In genomic region chr1:131003037-131003922, GRCm38 (mm10) we compare ENCODE assay signal across 10 mouse cellular contexts. TPM values are rescaled to one million over a fixed set of nuclear protein-coding genes. Genes with fewer than 3 reads are reported as not detected.
DNase-seq lines count a peak whose midpoint lies in the region; ATAC-seq lines count a peak whose summit lies in the region.
"Had no signal": no experiment of that assay in that cellular context is flagged by ENCODE, and none has a peak within 500 bp of the region (broad histone marks: within the 10 kb centered on the region; RNA-seq: fewer than 3 reads in every experiment).

No protein-coding gene starts in this region.

- DNase-seq in hindbrain, embryonic 10.5 days (ENCODE audit: low spot score) = peak; percentile 22
- DNase-seq in hindbrain, embryonic 11.5 days (ENCODE audit: low spot score) = no peak
- peak; percentile 47 for DNase-seq in embryo, embryonic 10 days (ENCODE audit: low spot score)
- DNase-seq in liver, embryonic 11.5 days (ENCODE audit: low spot score) = no peak
- no peak for DNase-seq in right cerebral cortex, postnatal 36 days (ENCODE audit: low spot score in 2 of 2)
- no peak for DNase-seq in right cerebral cortex, adult 18-20 months
- DNase-seq: cerebellum, adult 11-12 months had no signal

- H3K27ac ChIP-seq in hindbrain, embryonic 10.5 days = no peak overlapping the region
- no peak overlapping the region for H3K27ac ChIP-seq in hindbrain, embryonic 11.5 days (ENCODE audit: low read depth, low read length)
- peak overlapping the region; percentile 56; the same call in 1 of the 2 replicates for H3K27ac ChIP-seq in heart, embryonic 12.5 days (ENCODE audit: poor library complexity, severe bottlenecking)
- H3K27ac ChIP-seq in liver, embryonic 11.5 days (ENCODE audit: low read depth, low read length) = no peak overlapping the region
- no peak overlapping the region for H3K27ac ChIP-seq in midbrain, embryonic 13.5 days
- H3K27ac ChIP-seq: hindbrain, embryonic 13.5 days had no signal

- H3K27me3 ChIP-seq in hindbrain, embryonic 10.5 days (ENCODE audit: insufficient read depth, poor library complexity, severe bottlenecking) = no peaks in the 10 kb centered on the region
- no peaks in the 10 kb centered on the region for H3K27me3 ChIP-seq in hindbrain, embryonic 11.5 days (ENCODE audit: control insufficient read depth, insufficient read depth, low read length)
- no peaks in the 10 kb centered on the region for H3K27me3 ChIP-seq in heart, embryonic 12.5 days (replicated peaks)
- no peaks in the 10 kb centered on the region for H3K27me3 ChIP-seq in liver, embryonic 11.5 days (replicated peaks; ENCODE audit: control insufficient read depth, insufficient read depth, low read length)
- no peaks in the 10 kb centered on the region for H3K27me3 ChIP-seq in midbrain, embryonic 13.5 days
- H3K27me3 ChIP-seq: hindbrain, embryonic 13.5 days had no signal

- H3K4me1 ChIP-seq in hindbrain, embryonic 10.5 days (replicated peaks) = 0 out of 2 replicates have a peak, but pooled peaks cover 5% of the 10 kb centered on the region
- no peaks in the 10 kb centered on the region for H3K4me1 ChIP-seq in hindbrain, embryonic 11.5 days (replicated peaks; ENCODE audit: control insufficient read depth, insufficient read depth, low read length)
- H3K4me1 ChIP-seq in heart, embryonic 12.5 days (replicated peaks) = peaks cover 13% of the 10 kb centered on the region
- H3K4me1 ChIP-seq in liver, embryonic 11.5 days (replicated peaks; ENCODE audit: control insufficient read depth, insufficient read depth, low read length) = no peaks in the 10 kb centered on the region
- no peaks in the 10 kb centered on the region for H3K4me1 ChIP-seq in midbrain, embryonic 13.5 days (replicated peaks)
- H3K4me1 ChIP-seq: hindbrain, embryonic 13.5 days had no signal

- WGBS in hindbrain, embryonic 10.5 days = 64% methylated on average over 17 of the region's 17 CpGs
- 61% methylated on average over 17 of the region's 17 CpGs for WGBS in hindbrain, embryonic 11.5 days
- WGBS in heart, embryonic 12.5 days = 38% methylated on average over 17 of the region's 17 CpGs
- 51% methylated on average over 17 of the region's 17 CpGs for WGBS in liver, embryonic 11.5 days
- WGBS in midbrain, embryonic 13.5 days = 62% methylated on average over 17 of the region's 17 CpGs

- no peak overlapping the region for H3K9ac ChIP-seq in hindbrain, embryonic 11.5 days (ENCODE audit: low read depth, low read length)
- no peak overlapping the region for H3K9ac ChIP-seq in heart, embryonic 12.5 days
- H3K9ac ChIP-seq in liver, embryonic 11.5 days (ENCODE audit: low read depth, low read length) = no peak overlapping the region
- no peak overlapping the region for H3K9ac ChIP-seq in midbrain, embryonic 13.5 days (replicated peaks)
- H3K9ac ChIP-seq: hindbrain, embryonic 13.5 days had no signal

- no peak overlapping the region for H3K4me3 ChIP-seq in hindbrain, embryonic 10.5 days
- no peak overlapping the region for H3K4me3 ChIP-seq in hindbrain, embryonic 11.5 days (ENCODE audit: low read depth, low read length)
- H3K4me3 ChIP-seq in heart, embryonic 12.5 days = no peak overlapping the region
- H3K4me3 ChIP-seq in liver, embryonic 11.5 days (ENCODE audit: low read depth, low read length) = no peak overlapping the region
- no peak overlapping the region for H3K4me3 ChIP-seq in midbrain, embryonic 13.5 days (replicated peaks)
- H3K4me3 ChIP-seq: hindbrain, embryonic 13.5 days had no signal

- no peak for ATAC-seq in hindbrain, embryonic 11.5 days (ENCODE audit: low FRiP score)
- peak; percentile 90 for ATAC-seq in heart, embryonic 12.5 days (ENCODE audit: insufficient number of reproducible peaks, low FRiP score)
- peak; percentile 60; the same call in 1 of the 2 replicates for ATAC-seq in liver, embryonic 11.5 days (replicated peaks; ENCODE audit: low FRiP score)
- no peak for ATAC-seq in midbrain, embryonic 13.5 days

- H3K9me3 ChIP-seq in hindbrain, embryonic 10.5 days = no peaks in the 10 kb centered on the region
- H3K9me3 ChIP-seq in hindbrain, embryonic 11.5 days (ENCODE audit: control insufficient read depth, low read length) = no peaks in the 10 kb centered on the region
- no peaks in the 10 kb centered on the region for H3K9me3 ChIP-seq in heart, embryonic 12.5 days (replicated peaks)
- H3K9me3 ChIP-seq in liver, embryonic 11.5 days (ENCODE audit: control insufficient read depth, low read length) = no peaks in the 10 kb centered on the region
- H3K9me3 ChIP-seq in midbrain, embryonic 13.5 days = no peaks in the 10 kb centered on the region
- H3K9me3 ChIP-seq: hindbrain, embryonic 13.5 days had no signal

- no peak overlapping the region for H3K4me2 ChIP-seq in hindbrain, embryonic 11.5 days (replicated peaks; ENCODE audit: low read depth, low read length)
- H3K4me2 ChIP-seq in heart, embryonic 12.5 days = peak overlapping the region; percentile 31; the same call in 1 of the 2 replicates
- H3K4me2 ChIP-seq in liver, embryonic 11.5 days = 0 out of 2 replicates have a peak overlapping the region, but pooled peaks have one; percentile 1
- no peak overlapping the region for H3K4me2 ChIP-seq in midbrain, embryonic 13.5 days (replicated peaks)
- H3K4me2 ChIP-seq: hindbrain, embryonic 13.5 days had no signal

- H3K36me3 ChIP-seq in hindbrain, embryonic 10.5 days = no peaks in the 10 kb centered on the region
- H3K36me3 ChIP-seq in hindbrain, embryonic 11.5 days (ENCODE audit: control insufficient read depth, insufficient read depth, low read length) = no peaks in the 10 kb centered on the region
- H3K36me3 ChIP-seq in heart, embryonic 12.5 days = no peaks in the 10 kb centered on the region
- H3K36me3 ChIP-seq in liver, embryonic 11.5 days (ENCODE audit: control insufficient read depth, insufficient read depth, low read length) = no peaks in the 10 kb centered on the region
- H3K36me3 ChIP-seq in midbrain, embryonic 13.5 days = no peaks in the 10 kb centered on the region
- H3K36me3 ChIP-seq: hindbrain, embryonic 13.5 days had no signal

RNA-seq across cellular contexts. Expression of gene Il10, which starts 16.4 kb away (rescaled TPM):
- polyA plus RNA-seq in hindbrain, embryonic 10.5 days (2016; fragmentation: Nextera tagmentation; extraction: Ambion mirVana) = not detected in 2 replicates
- not detected in 2 replicates for polyA plus RNA-seq in hindbrain, embryonic 11.5 days (2014; fragmentation: Nextera tagmentation; extraction: Ambion mirVana)
- polyA plus RNA-seq in heart, embryonic 12.5 days (2016; fragmentation: Nextera tagmentation; extraction: Ambion mirVana) = not detected in 2 replicates
- polyA plus RNA-seq in liver, embryonic 11.5 days (2014; fragmentation: Nextera tagmentation; extraction: Ambion mirVana) = not detected in 2 replicates
- polyA plus RNA-seq in midbrain, embryonic 13.5 days (2015; fragmentation: Nextera tagmentation; extraction: Ambion mirVana) = not detected in 2 replicates
- polyA plus RNA-seq: hindbrain, embryonic 13.5 days had no signal

Comparison
In these comparisons a context has a peak if more than half of its experiments do, and no peak if none do; other contexts are left out.
1. DNase-seq: peak in hindbrain, embryonic 10.5 days (single experiment) and embryo, embryonic 10 days (single experiment); none in hindbrain, embryonic 11.5 days (single experiment), liver, embryonic 11.5 days (single experiment), right cerebral cortex, postnatal 36 days (0 of 2) and right cerebral cortex, adult 18-20 months (single experiment).
2. ATAC-seq: peak in heart, embryonic 12.5 days (single experiment) and liver, embryonic 11.5 days (single experiment); none in hindbrain, embryonic 11.5 days (single experiment) and midbrain, embryonic 13.5 days (single experiment).
3. H3K4me2 ChIP-seq: peak in heart, embryonic 12.5 days (single experiment) and liver, embryonic 11.5 days (single experiment); none in hindbrain, embryonic 11.5 days (single experiment) and midbrain, embryonic 13.5 days (single experiment).